Mouse (Mus musculus) MEL (cell line): ENCODE measurements around the gene 2310033P09Rik. TPM values are rescaled to one million over a fixed set of nuclear protein-coding genes. Genes with fewer than 3 reads are reported as not detected.

Source experiments
- DNase-seq: peaks from one replicate; pipeline ENCODE4 v3.0.0; 2011; ENCODE audit warnings: low read depth, low spot score
- H3K27ac ChIP-seq: 2 replicates; pipeline ENCODE4 v1.5.1; 2012; ENCODE audit warnings: low read depth, mild to moderate bottlenecking, control low read depth, low read length, moderate library complexity; ENCODE audit not compliant: control insufficient read depth
- H3K27me3 ChIP-seq, 2 experiments: fragments of 150-350 bp in 1 of 2; sonication (generic) in 1 of 2; 2 replicates each; pipeline ENCODE4 v1.6.1; 2012; ENCODE audit warnings: low read length in 2 of 2, mild to moderate bottlenecking in 2 of 2, improper control_type of control experiment in 1 of 2, moderate library complexity in 1 of 2; ENCODE audit not compliant: insufficient read depth in 2 of 2, control insufficient read depth in 1 of 2
- H3K36me3 ChIP-seq, 2 experiments: 2 replicates each; pipeline ENCODE4 v1.6.1; 2012 to 2014; ENCODE audit warnings: low read length in 2 of 2, improper control_type of control experiment in 1 of 2, inconsistent platforms in 1 of 2, mild to moderate bottlenecking in 1 of 2; ENCODE audit not compliant: insufficient read depth in 2 of 2, control insufficient read depth in 1 of 2
- H3K4me1 ChIP-seq, 2 experiments: fragments of 150-350 bp in 1 of 2; sonication (generic) in 1 of 2; 2 replicates each; pipeline ENCODE4 v1.6.1; 2012; ENCODE audit warnings: low read length in 2 of 2, improper control_type of control experiment in 1 of 2, mild to moderate bottlenecking in 1 of 2; ENCODE audit not compliant: insufficient read depth in 2 of 2, control insufficient read depth in 1 of 2
- H3K4me3 ChIP-seq, 2 experiments: fragments of 150-350 bp in 1 of 2; sonication (generic) in 1 of 2; 2 replicates each; pipeline ENCODE4 v1.5.1; 2012; ENCODE audit warnings: low read depth in 2 of 2, low read length in 2 of 2, mild to moderate bottlenecking in 2 of 2, moderate library complexity in 2 of 2, control low read depth in 1 of 2, improper control_type of control experiment in 1 of 2; ENCODE audit not compliant: control insufficient read depth in 1 of 2, insufficient read depth in 1 of 2
- H3K79me2 ChIP-seq: 2 replicates; pipeline ENCODE4 v1.6.1; 2012; ENCODE audit warnings: mild to moderate bottlenecking, low read length, moderate library complexity; ENCODE audit not compliant: control insufficient read depth, poor library complexity, insufficient read depth
- H3K9ac ChIP-seq: 2 replicates; pipeline ENCODE4 v1.6.1; 2012; ENCODE audit warnings: low read depth, mild to moderate bottlenecking, control low read depth, low read length, moderate library complexity; ENCODE audit not compliant: control insufficient read depth, poor library complexity, severe bottlenecking
- H3K9me3 ChIP-seq: fragments of 150-350 bp; sonication (generic); replicated peaks from 2 replicates; pipeline ENCODE4 v1.6.1; 2012; ENCODE audit warnings: mild to moderate bottlenecking, low read length, improper control_type of control experiment, moderate library complexity; ENCODE audit not compliant: insufficient read depth
- CHD2 ChIP-seq: IDR thresholded peaks from 2 replicates; pipeline ENCODE4 v1.6.1; 2011; ENCODE audit warnings: low read length, improper control_type of control experiment
- ELF1 ChIP-seq: IDR thresholded peaks from 2 replicates; pipeline ENCODE4 v1.6.1; 2014; ENCODE audit warnings: low read depth, mild to moderate bottlenecking, inconsistent platforms, low read length, improper control_type of control experiment, moderate library complexity
- EP300 ChIP-seq, 2 experiments: IDR thresholded peaks; 2 replicates each; pipeline ENCODE4 v1.6.1; 2011; ENCODE audit warnings: improper control_type of control experiment in 2 of 2, low read length in 2 of 2, low read depth in 1 of 2, mild to moderate bottlenecking in 1 of 2
- ETS1 ChIP-seq: IDR thresholded peaks from 2 replicates; pipeline ENCODE4 v1.6.1; 2012; ENCODE audit warnings: low read depth, mild to moderate bottlenecking, inconsistent platforms, low read length, improper control_type of control experiment, moderate library complexity
- GABPA ChIP-seq: IDR thresholded peaks from 2 replicates; pipeline ENCODE4 v1.6.1; 2012; ENCODE audit warnings: low read depth, mild to moderate bottlenecking, inconsistent platforms, low read length, improper control_type of control experiment, moderate library complexity
- GATA1 ChIP-seq: IDR thresholded peaks from 2 replicates; pipeline ENCODE4 v1.6.1; 2011; ENCODE audit warnings: low read depth, low read length, improper control_type of control experiment
- HCFC1 ChIP-seq: IDR thresholded peaks from 2 replicates; pipeline ENCODE4 v1.6.1; 2012; ENCODE audit warnings: low read depth, mild to moderate bottlenecking, inconsistent platforms, low read length, improper control_type of control experiment, moderate library complexity
- MAX ChIP-seq: IDR thresholded peaks from 2 replicates; pipeline ENCODE4 v1.6.1; 2011; ENCODE audit warnings: low read length, improper control_type of control experiment
- MAZ ChIP-seq: IDR thresholded peaks from 2 replicates; pipeline ENCODE4 v1.6.1; 2012; ENCODE audit warnings: low read depth, mild to moderate bottlenecking, inconsistent platforms, low read length, improper control_type of control experiment
- MXI1 ChIP-seq: IDR thresholded peaks from 2 replicates; pipeline ENCODE4 v1.6.1; 2011; ENCODE audit warnings: mild to moderate bottlenecking, low read depth, low read length, improper control_type of control experiment
- MYC ChIP-seq: IDR thresholded peaks from 2 replicates; pipeline ENCODE4 v1.6.1; 2011; ENCODE audit warnings: low read depth, mild to moderate bottlenecking, low read length, improper control_type of control experiment, moderate library complexity
- NELFE ChIP-seq: IDR thresholded peaks from 2 replicates; pipeline ENCODE4 v1.6.1; 2011; ENCODE audit warnings: low read depth, low read length, improper control_type of control experiment
- POLR2A ChIP-seq, 2 experiments: IDR thresholded peaks; 2 replicates each; pipeline ENCODE4 v1.6.1; 2011 to 2012; ENCODE audit warnings: low read length in 2 of 2, mild to moderate bottlenecking in 2 of 2, control low read depth in 1 of 2, improper control_type of control experiment in 1 of 2, low read depth in 1 of 2, moderate library complexity in 1 of 2; ENCODE audit not compliant: control insufficient read depth in 1 of 2, insufficient read depth in 1 of 2, poor library complexity in 1 of 2
- POLR2AphosphoS2 ChIP-seq: IDR thresholded peaks from 2 replicates; pipeline ENCODE4 v1.6.1; 2011; ENCODE audit warnings: low read length, improper control_type of control experiment
- RAD21 ChIP-seq: IDR thresholded peaks from 2 replicates; pipeline ENCODE4 v1.6.1; 2011; ENCODE audit warnings: mild to moderate bottlenecking, low read depth, low read length, improper control_type of control experiment
- RCOR1 ChIP-seq: IDR thresholded peaks from 2 replicates; pipeline ENCODE4 v1.6.1; 2012; ENCODE audit warnings: low read depth, mild to moderate bottlenecking, inconsistent platforms, low read length, improper control_type of control experiment
- SIN3A ChIP-seq: IDR thresholded peaks from 2 replicates; pipeline ENCODE4 v1.6.1; 2012; ENCODE audit warnings: low read length, improper control_type of control experiment, inconsistent platforms
- SMC3 ChIP-seq: IDR thresholded peaks from 2 replicates; pipeline ENCODE4 v1.6.1; 2011; ENCODE audit warnings: low read depth, low read length, improper control_type of control experiment
- TAL1 ChIP-seq: IDR thresholded peaks from 2 replicates; pipeline ENCODE4 v1.6.1; 2012; ENCODE audit warnings: mild to moderate bottlenecking, inconsistent platforms, low read length, moderate library complexity, mixed read lengths
- TBP ChIP-seq: IDR thresholded peaks from 2 replicates; pipeline ENCODE4 v1.8.0; 2011; ENCODE audit warnings: low read depth, low read length, improper control_type of control experiment
- TCF12 ChIP-seq: IDR thresholded peaks from 2 replicates; pipeline ENCODE4 v1.6.1; 2014; ENCODE audit warnings: low read depth, mild to moderate bottlenecking, inconsistent platforms, low read length, improper control_type of control experiment, moderate library complexity
- USF2 ChIP-seq, 2 experiments: IDR thresholded peaks; 2 replicates each; pipeline ENCODE4 v1.6.1; 2011 to 2012; ENCODE audit warnings: improper control_type of control experiment in 2 of 2, low read length in 2 of 2, borderline replicate concordance in 1 of 2, inconsistent platforms in 1 of 2, low read depth in 1 of 2, mild to moderate bottlenecking in 1 of 2; ENCODE audit not compliant: insufficient read depth in 1 of 2
- ZC3H11A ChIP-seq: IDR thresholded peaks from 2 replicates; pipeline ENCODE4 v1.6.1; 2012; ENCODE audit warnings: low read depth, mild to moderate bottlenecking, inconsistent platforms, low read length, improper control_type of control experiment
- ZKSCAN1 ChIP-seq: IDR thresholded peaks from 2 replicates; pipeline ENCODE4 v1.6.1; 2012; ENCODE audit warnings: low read depth, mild to moderate bottlenecking, inconsistent platforms, low read length, improper control_type of control experiment, moderate library complexity
- ZMIZ1 ChIP-seq: IDR thresholded peaks from 2 replicates; pipeline ENCODE4 v1.6.1; 2012; ENCODE audit warnings: low read depth, mild to moderate bottlenecking, inconsistent platforms, low read length, improper control_type of control experiment, moderate library complexity
- ZNF384 ChIP-seq: IDR thresholded peaks from 2 replicates; pipeline ENCODE4 v1.6.1; 2012; ENCODE audit warnings: low read depth, mild to moderate bottlenecking, inconsistent platforms, low read length, improper control_type of control experiment
- polyA plus RNA-seq, 2 experiments: library from polyadenylated mRNA; stranded (reverse) in 1 of 2; unstranded in 1 of 2; fragments of >175 nt in 1 of 2; fragments of >200 nt in 1 of 2; gene quantifications; 2 replicates each; pipeline versions ENCODE4 v1.2.1 to v1.2.4; 2012; ENCODE audit warnings: low replicate concordance in 2 of 2, low read depth in 1 of 2; ENCODE audit not compliant: insufficient read length in 2 of 2, insufficient read depth in 1 of 2, missing spikeins in 1 of 2
- total RNA-seq: library from RNA; depleted of rRNA; stranded (reverse); fragments of 300-350 nt; gene quantifications from 2 replicates; pipeline ENCODE4 v1.2.3, GENCODE M21; 2012

The 2310033P09Rik gene
- total and polyA plus RNA-seq, 3 experiments, result 35.5 to 59.8 TPM; not detected in 1

GRCm38 (mm10) chr11:59224470-59224869 is 16.3 kb downstream of the 2310033P09Rik start:
- Histone ChIP-seq H3K27ac (no peak overlapping the region), H3K9ac (no peak overlapping the region), H3K27me3 (no peaks in the 10 kb centered on the region), H3K79me2 (peaks cover 88% of the 10 kb centered on the region), H3K4me3 (no peak overlapping the region; a peak in 1 of 4 replicates), H3K4me1 (peaks cover 34 to 49% of the 10 kb centered on the region in 2 experiments), H3K36me3 (peaks cover 13 to 69% of the 10 kb centered on the region in 2 experiments), H3K9me3 (no peaks in the 10 kb centered on the region)
- DNase-seq, result peak; percentile 79
- no peak for TF ChIP-seq SMC3
- TF ChIP-seq POLR2A (IDR thresholded peaks at IDR 0.05; ENCODE audit: control insufficient read depth in 1 of 2, insufficient read depth in 1 of 2, low read depth in 1 of 2, low read length in 2 of 2, poor library complexity in 1 of 2), result no peak; a peak in 1 of 4 replicates
- no peak for TF ChIP-seq MAZ
- peak; percentile 71; the same call in 1 of the 2 replicates for TF ChIP-seq MYC
- TF ChIP-seq ZC3H11A, result no peak
- peak; percentile 54; the same call in 1 of the 2 replicates for TF ChIP-seq MXI1
- TF ChIP-seq ETS1, result peak; percentile 55; the same call in 1 of the 2 replicates
- no peak for TF ChIP-seq MAX
- 0 out of 2 replicates have a peak, but pooled peaks have one; percentile 40 for TF ChIP-seq RCOR1
- TF ChIP-seq HCFC1, result peak; percentile 55; the same call in 1 of the 2 replicates
- TF ChIP-seq TCF12, result no peak
- no peak for TF ChIP-seq ZNF384
- peak; percentile 41 to 45; a peak in 2 of 4 replicates for TF ChIP-seq EP300 (IDR thresholded peaks at IDR 0.05; ENCODE audit: low read depth in 1 of 2, low read length in 2 of 2)
- no peak for TF ChIP-seq RAD21
- 0 out of 2 replicates have a peak, but pooled peaks have one; percentile 22 for TF ChIP-seq POLR2AphosphoS2
- TF ChIP-seq CHD2, result no peak
- TF ChIP-seq GATA1, result peak; percentile 84
- TF ChIP-seq TBP, result 0 out of 2 replicates have a peak, but pooled peaks have one; percentile 37
- 0 out of 2 replicates have a peak, but pooled peaks have one; percentile 23 for TF ChIP-seq NELFE
- TF ChIP-seq ELF1, result peak; percentile 71
- TF ChIP-seq TAL1, result peak; percentile 48
- TF ChIP-seq SIN3A, result peak; percentile 89

GRCm38 (mm10) chr11:59225167-59225566 is 17.0 kb downstream of the 2310033P09Rik start:
- TF ChIP-seq RCOR1 (peak; percentile 97), GABPA (no peak), ZC3H11A (no peak), HCFC1 (no peak), MAZ (peak; percentile 63; the same call in 1 of the 2 replicates), TCF12 (peak; percentile 71), TBP (no peak), SIN3A (peak; percentile 35; the same call in 1 of the 2 replicates), TAL1 (peak; percentile 32), USF2 (IDR thresholded peaks at IDR 0.05; ENCODE audit: borderline replicate concordance in 1 of 2, insufficient read depth in 1 of 2, low read depth in 1 of 2, low read length in 2 of 2) (no peak), ELF1 (no peak), MAX (no peak), ZMIZ1 (no peak), GATA1 (peak; percentile 85), ETS1 (peak; percentile 47), EP300 (IDR thresholded peaks at IDR 0.05; ENCODE audit: low read depth in 1 of 2, low read length in 2 of 2) (peak in 1 of 2 experiments; percentile 53; a peak in 2 of 4 replicates), ZKSCAN1 (no peak)
- Histone ChIP-seq H3K27ac (peak overlapping the region; percentile 11; the same call in 1 of the 2 replicates), H3K36me3 (peaks cover 11 to 73% of the 10 kb centered on the region in 2 experiments; a peak in 3 of 4 replicates), H3K4me1 (peaks cover 34 to 53% of the 10 kb centered on the region in 2 experiments), H3K9me3 (no peaks in the 10 kb centered on the region), H3K4me3 (no peak overlapping the region; a peak in 1 of 4 replicates), H3K27me3 (no peaks in the 10 kb centered on the region), H3K9ac (no peak overlapping the region), H3K79me2 (peaks cover 81% of the 10 kb centered on the region)
- DNase-seq, result peak; percentile 42
